Mouse (Mus musculus) right cerebral cortex, postnatal 25 days (tissue): ENCODE data around the gene Olfr573-ps1.

Source experiments
- DNase-seq: peaks from one replicate; pipeline ENCODE4 v3.0.0; 2022

Gene Olfr573-ps1

GRCm38 (mm10) chr7:102942475-102942874 lies at the start of gene Olfr573-ps1:
Olfr573-ps1 (minus strand) TSS chr7:102942575.
- no peak for DNase-seq

- no peak for DNase-seq
These were observed 46.8 kb upstream of the Olfr573-ps1 start, which contains the start of gene Olfr578 for GRCm38 (mm10) chr7:102989224-102989623. Olfr578 (minus strand) TSS chr7:102989324.

- DNase-seq, result no peak
These were observed 33.5 kb upstream of the Olfr573-ps1 start, which contains the start of gene Olfr577 for GRCm38 (mm10) chr7:102975843-102976242. Olfr577 (minus strand) TSS chr7:102975943.

- DNase-seq, result no peak
These were observed 32.0 kb upstream of the Olfr573-ps1 start for GRCm38 (mm10) chr7:102974399-102974798.

- DNase-seq, result no peak
These were observed 20.0 kb upstream of the Olfr573-ps1 start, which contains the start of gene Olfr576 for GRCm38 (mm10) chr7:102962360-102962759. Olfr576 (plus strand) TSS chr7:102962660.

GRCm38 (mm10) chr7:102958593-102958992 lies 16.2 kb upstream of the Olfr573-ps1 start, which contains the start of gene Olfr575:
Olfr575 (minus strand) TSS chr7:102958775.
- no peak for DNase-seq

- no peak for DNase-seq
These were observed 15.8 kb upstream of the Olfr573-ps1 start for GRCm38 (mm10) chr7:102958137-102958536.

- DNase-seq, result no peak
These were observed 8.4 kb upstream of the Olfr573-ps1 start for GRCm38 (mm10) chr7:102950732-102951131.

GRCm38 (mm10) chr7:102948167-102948566 lies 5.8 kb upstream of the Olfr573-ps1 start, which contains the start of gene Olfr574:
Olfr574 (plus strand) TSS chr7:102948467.
- no peak for DNase-seq

GRCm38 (mm10) chr7:102943417-102943816 lies 1.0 kb upstream of the Olfr573-ps1 start:
- no peak for DNase-seq

GRCm38 (mm10) chr7:102927105-102927504 lies 15.3 kb downstream of the Olfr573-ps1 start:
- no peak for DNase-seq

GRCm38 (mm10) chr7:102924109-102924508 lies 18.3 kb downstream of the Olfr573-ps1 start, which contains the start of gene Olfr572:
Olfr572 (plus strand) TSS chr7:102924409.
- no peak for DNase-seq

GRCm38 (mm10) chr7:102919632-102920031 lies 22.7 kb downstream of the Olfr573-ps1 start:
- DNase-seq, result no peak

GRCm38 (mm10) chr7:102917032-102917875 lies 25.1 kb downstream of the Olfr573-ps1 start, which contains the start of gene Olfr571:
Olfr571 (minus strand) TSS chr7:102917536.
- DNase-seq, result no peak

GRCm38 (mm10) chr7:102916405-102916804 lies 26.0 kb downstream of the Olfr573-ps1 start:
- DNase-seq, result no peak

- DNase-seq, result no peak
These were observed 27.1 kb downstream of the Olfr573-ps1 start for GRCm38 (mm10) chr7:102915261-102915660.
